ENCODE assay signal across 11 mouse cellular contexts in genomic region chr13:106723315-106723714, GRCm38 (mm10).
"Had no signal": no experiment of that assay in that cellular context is flagged by ENCODE, and none has a peak within 500 bp of the region (broad histone marks: within the 10 kb centered on the region; RNA-seq: fewer than 3 reads in every experiment).

No protein-coding gene starts in this region.

- DNase-seq: kidney, adult 2 months; kidney, postnatal 25 days; liver, embryonic 13.5 days; lung, adult 2 months; lung, postnatal 14 days; lung, postnatal 4 days; midbrain, embryonic 14.5 days; spleen, adult 18-20 months; thymus, adult 2 months; thymus, postnatal 14 days; thymus, postnatal 4 days had no signal
